Mouse (Mus musculus): ENCODE measurements around the gene Tenm2. TPM values are rescaled to one million over a fixed set of nuclear protein-coding genes. Genes with fewer than 3 reads are reported as not detected.

The Tenm2 gene
- polyA plus RNA-seq (2015; fragmentation: Nextera tagmentation; extraction: Ambion mirVana) = 77.0 and 91.2 TPM in 2 replicates

DNA sequence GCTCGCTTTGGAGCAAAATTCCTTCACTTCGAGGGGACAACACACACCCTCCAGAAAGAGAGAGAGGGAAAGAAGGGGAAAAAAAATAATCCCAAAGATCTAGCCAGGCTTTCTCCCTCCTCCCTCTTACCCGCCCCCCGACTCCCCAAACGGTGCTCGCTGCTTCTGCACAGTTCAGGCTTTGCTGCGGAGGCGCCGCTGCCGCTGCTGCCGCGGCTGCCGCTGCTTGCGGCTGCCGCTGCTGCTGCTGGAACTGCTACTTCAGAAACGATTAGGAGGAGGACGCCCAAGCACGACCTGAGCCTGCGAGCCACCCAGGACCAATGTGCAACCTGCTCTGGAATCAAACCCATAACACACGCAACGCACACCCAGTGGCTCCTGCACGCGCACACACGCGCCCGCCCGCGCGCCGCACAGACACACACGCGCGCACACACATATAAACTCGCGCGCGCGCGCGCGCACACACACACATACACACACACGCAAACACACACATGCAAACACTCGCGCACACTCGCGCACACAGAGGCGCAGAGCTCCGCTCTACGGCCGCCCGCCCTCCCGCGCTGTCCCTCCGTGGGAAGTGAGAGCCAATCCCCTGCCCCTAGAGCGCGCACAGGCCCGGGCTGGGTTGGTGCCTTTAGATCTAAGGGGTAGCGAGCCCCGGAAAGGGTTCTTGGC, at the start of gene Tenm2:
TSS of gene Tenm2 (minus strand) at position 51 of the 687 bp plus-strand sequence.
- ATAC-seq = peak; percentile 96
- WGBS = under 1% methylated on average over 58 of the region's 59 CpGs
- Histone ChIP-seq H3K36me3 (ENCODE audit: control insufficient read depth, insufficient read depth, low read length) (no peaks in the 10 kb centered on the region), H3K4me3 (ENCODE audit: low read depth, low read length) (peak within 1 kb of the TSS; percentile 67), H3K27ac (ENCODE audit: low read length) (peak within 1 kb of the TSS; percentile 100), H3K4me1 (ENCODE audit: control insufficient read depth, insufficient read depth, low read length) (peaks cover 16% of the 10 kb centered on the region), H3K9ac (ENCODE audit: low read depth, low read length) (peak within 1 kb of the TSS; percentile 81), H3K9me3 (replicated peaks; ENCODE audit: control insufficient read depth, low read length, poor library complexity, severe bottlenecking) (no peaks in the 10 kb centered on the region), H3K27me3 (ENCODE audit: control insufficient read depth, insufficient read depth, low read depth, low read length) (no peaks in the 10 kb centered on the region), H3K4me2 (ENCODE audit: low read length) (peak within 1 kb of the TSS; percentile 76)

DNA sequence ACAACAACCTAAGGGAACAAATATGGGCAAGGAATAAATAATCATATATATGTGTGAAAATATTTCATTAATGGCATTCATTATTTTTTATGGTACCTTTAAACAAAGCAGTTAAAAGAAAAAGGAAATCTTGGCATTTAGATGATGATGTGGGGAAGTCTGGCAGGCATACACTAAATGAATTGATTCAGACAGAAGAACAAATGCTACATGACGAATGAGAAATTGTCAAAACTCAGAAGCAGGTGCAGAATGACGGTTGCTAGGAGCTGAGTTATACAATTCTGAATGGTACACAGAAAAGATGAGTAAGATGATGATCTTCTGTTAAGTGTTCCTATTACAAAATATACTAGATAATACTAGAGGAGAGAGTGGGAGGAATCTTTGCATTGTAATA, 49.4 kb upstream of the Tenm2 start:
- no peaks in the 10 kb centered on the region for H3K27me3 ChIP-seq (ENCODE audit: control insufficient read depth, insufficient read depth, low read depth, low read length)
- no peak overlapping the region for H3K4me2 ChIP-seq (ENCODE audit: low read length)
- ATAC-seq = no peak
- no peaks in the 10 kb centered on the region for H3K4me1 ChIP-seq (ENCODE audit: control insufficient read depth, insufficient read depth, low read length)
- H3K4me3 ChIP-seq (ENCODE audit: low read depth, low read length) = no peak overlapping the region
- no peak overlapping the region for H3K9ac ChIP-seq (ENCODE audit: low read depth, low read length)
- WGBS = 70% methylated on average over 2 of the region's 2 CpGs
- H3K36me3 ChIP-seq (ENCODE audit: control insufficient read depth, insufficient read depth, low read length) = no peaks in the 10 kb centered on the region
- H3K27ac ChIP-seq (ENCODE audit: low read length) = no peak overlapping the region
- H3K9me3 ChIP-seq (replicated peaks; ENCODE audit: control insufficient read depth, low read length, poor library complexity, severe bottlenecking) = peaks cover 3% of the 10 kb centered on the region; the same call in 1 of the 2 replicates

DNA sequence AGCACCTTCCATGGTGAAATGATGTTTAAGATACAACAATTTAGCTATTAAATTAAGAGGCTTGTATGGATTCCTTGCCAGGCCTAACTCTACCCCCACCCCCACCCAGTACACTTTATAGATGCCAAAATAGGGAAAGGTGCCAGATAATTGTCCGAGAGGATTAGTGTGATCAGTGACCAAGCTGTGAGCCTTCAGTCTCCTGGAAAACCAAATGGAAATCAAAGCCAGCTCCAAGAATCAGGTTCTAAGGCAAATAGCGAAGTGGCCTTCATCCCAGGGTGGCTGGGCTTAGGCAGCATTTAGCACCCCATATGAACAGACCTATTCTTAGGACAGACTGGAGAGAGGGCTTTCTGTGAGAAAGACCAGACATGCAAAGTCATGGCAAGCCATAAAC, 13.0 kb upstream of the Tenm2 start:
- Histone ChIP-seq H3K27me3 (ENCODE audit: control insufficient read depth, insufficient read depth, low read depth, low read length) (no peaks in the 10 kb centered on the region), H3K27ac (ENCODE audit: low read length) (no peak overlapping the region), H3K36me3 (ENCODE audit: control insufficient read depth, insufficient read depth, low read length) (no peaks in the 10 kb centered on the region), H3K4me3 (ENCODE audit: low read depth, low read length) (no peak overlapping the region), H3K9ac (ENCODE audit: low read depth, low read length) (no peak overlapping the region), H3K4me1 (ENCODE audit: control insufficient read depth, insufficient read depth, low read length) (no peaks in the 10 kb centered on the region), H3K9me3 (replicated peaks; ENCODE audit: control insufficient read depth, low read length, poor library complexity, severe bottlenecking) (no peaks in the 10 kb centered on the region), H3K4me2 (ENCODE audit: low read length) (no peak overlapping the region)
- no peak for ATAC-seq
- 64% methylated on average over 2 of the region's 2 CpGs for WGBS

DNA sequence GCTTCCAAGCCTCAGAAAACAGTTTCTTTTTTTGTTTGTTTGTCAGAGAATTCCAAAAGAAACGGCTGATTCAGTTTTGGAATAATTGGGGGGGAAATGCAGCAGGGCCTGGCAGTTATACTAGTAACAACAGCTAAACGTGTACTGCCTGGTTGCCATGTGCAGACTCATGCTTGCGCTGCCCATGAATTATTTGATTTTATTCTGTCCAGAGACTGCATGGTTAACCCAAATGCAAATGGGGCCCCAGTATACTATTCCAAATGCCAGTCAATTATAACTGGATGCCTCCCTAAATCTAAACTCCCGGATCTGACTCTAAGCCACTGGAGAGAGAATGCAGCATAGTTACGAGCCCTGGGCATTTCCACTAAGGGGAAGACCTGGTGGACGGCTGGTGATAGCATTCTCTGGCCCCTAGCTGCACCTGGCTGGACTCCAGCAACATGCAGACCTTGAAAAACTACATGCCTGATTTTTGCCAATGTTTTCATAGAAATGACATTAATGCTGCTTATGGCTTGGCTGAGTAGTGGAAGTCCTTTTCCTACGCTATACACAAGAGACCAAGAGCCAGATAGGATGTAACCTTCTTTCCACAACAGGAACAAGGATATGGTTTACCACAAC, 1.4 kb upstream of the Tenm2 start:
- ATAC-seq = peak; percentile 62; the same call in 1 of the 2 replicates
- Histone ChIP-seq H3K27ac (ENCODE audit: low read length) (peak overlapping the region; percentile 100), H3K9ac (ENCODE audit: low read depth, low read length) (peak overlapping the region; percentile 81), H3K27me3 (ENCODE audit: control insufficient read depth, insufficient read depth, low read depth, low read length) (no peaks in the 10 kb centered on the region), H3K4me1 (ENCODE audit: control insufficient read depth, insufficient read depth, low read length) (peaks cover 12% of the 10 kb centered on the region), H3K9me3 (replicated peaks; ENCODE audit: control insufficient read depth, low read length, poor library complexity, severe bottlenecking) (no peaks in the 10 kb centered on the region), H3K4me3 (ENCODE audit: low read depth, low read length) (peak overlapping the region; percentile 67), H3K4me2 (ENCODE audit: low read length) (peak overlapping the region; percentile 76), H3K36me3 (ENCODE audit: control insufficient read depth, insufficient read depth, low read length) (no peaks in the 10 kb centered on the region)
- 16% methylated on average over 7 of the region's 7 CpGs for WGBS

DNA sequence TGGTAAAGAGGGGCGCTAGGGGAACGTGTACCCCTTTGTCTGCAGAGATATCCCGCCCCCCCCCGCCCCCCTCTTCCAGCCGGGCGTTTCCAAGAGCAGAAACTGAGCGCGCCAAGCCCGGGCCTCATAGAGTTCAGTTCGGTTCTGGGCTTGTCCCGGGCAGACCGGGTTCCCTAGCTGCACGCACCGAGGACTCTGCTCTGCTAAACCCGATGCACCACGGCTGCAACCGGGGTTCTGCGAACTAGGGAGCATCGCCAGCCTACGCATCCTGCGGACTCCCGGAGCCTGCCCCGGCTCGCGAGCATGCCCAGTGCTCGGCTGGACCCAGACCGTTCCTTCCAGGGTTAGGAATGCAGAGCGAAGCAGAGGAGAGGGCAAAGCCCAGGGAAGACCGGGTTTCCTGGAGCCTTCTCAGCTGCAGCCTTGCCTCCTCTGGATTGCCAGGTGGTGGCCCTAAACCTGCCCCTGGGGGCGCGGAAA, 878 bp upstream of the Tenm2 start:
- WGBS = under 1% methylated on average over 31 of the region's 31 CpGs
- Histone ChIP-seq H3K4me1 (ENCODE audit: control insufficient read depth, insufficient read depth, low read length) (peaks cover 12% of the 10 kb centered on the region), H3K9me3 (replicated peaks; ENCODE audit: control insufficient read depth, low read length, poor library complexity, severe bottlenecking) (no peaks in the 10 kb centered on the region), H3K36me3 (ENCODE audit: control insufficient read depth, insufficient read depth, low read length) (no peaks in the 10 kb centered on the region), H3K27ac (ENCODE audit: low read length) (peak overlapping the region; percentile 100), H3K4me3 (ENCODE audit: low read depth, low read length) (peak overlapping the region; percentile 67), H3K9ac (ENCODE audit: low read depth, low read length) (peak overlapping the region; percentile 81), H3K4me2 (ENCODE audit: low read length) (peak overlapping the region; percentile 76), H3K27me3 (ENCODE audit: control insufficient read depth, insufficient read depth, low read depth, low read length) (no peaks in the 10 kb centered on the region)
- ATAC-seq = peak; percentile 90

DNA sequence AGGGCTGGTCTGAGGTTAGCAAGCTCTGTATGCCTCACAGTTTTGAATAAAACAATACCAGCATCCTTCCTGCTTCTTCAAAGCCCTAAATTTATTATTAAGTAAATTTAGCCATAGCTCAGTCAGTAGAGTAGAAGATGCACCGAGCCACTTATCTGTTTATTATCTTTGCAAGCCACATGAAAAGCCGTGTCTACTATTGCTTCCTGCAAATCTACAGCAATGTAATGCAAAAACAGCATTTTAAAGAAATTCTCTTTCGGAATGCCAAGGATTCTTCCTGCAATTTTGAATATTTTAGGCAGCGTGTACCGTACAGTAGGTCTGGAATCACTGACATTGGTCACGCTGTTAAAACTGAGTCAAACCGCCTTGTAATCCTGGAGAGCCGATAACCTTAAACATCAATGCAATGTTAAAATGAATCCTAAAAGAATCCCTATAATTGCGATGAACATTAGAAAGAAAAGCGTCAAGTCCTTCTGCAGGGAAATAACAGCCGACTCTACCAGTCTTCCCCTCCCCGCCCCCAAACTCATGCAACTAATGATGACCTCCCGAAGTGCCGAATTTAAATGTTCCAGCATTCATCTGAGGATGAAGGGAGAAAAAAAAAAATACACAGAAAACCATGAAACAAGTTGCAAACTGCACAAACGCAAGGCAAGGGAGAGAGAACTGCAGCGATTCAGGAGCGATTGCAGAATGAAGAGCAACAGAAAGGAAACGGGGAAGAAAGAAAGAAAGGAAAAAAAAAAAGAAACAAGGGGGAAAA, 556 bp downstream of the Tenm2 start:
- Histone ChIP-seq H3K4me2 (ENCODE audit: low read length) (peak overlapping the region; percentile 76), H3K9me3 (replicated peaks; ENCODE audit: control insufficient read depth, low read length, poor library complexity, severe bottlenecking) (no peaks in the 10 kb centered on the region), H3K27ac (ENCODE audit: low read length) (peak overlapping the region; percentile 100), H3K4me1 (ENCODE audit: control insufficient read depth, insufficient read depth, low read length) (peaks cover 17% of the 10 kb centered on the region), H3K4me3 (ENCODE audit: low read depth, low read length) (peak overlapping the region; percentile 67), H3K27me3 (ENCODE audit: control insufficient read depth, insufficient read depth, low read depth, low read length) (no peaks in the 10 kb centered on the region), H3K36me3 (ENCODE audit: control insufficient read depth, insufficient read depth, low read length) (no peaks in the 10 kb centered on the region), H3K9ac (ENCODE audit: low read depth, low read length) (peak overlapping the region; percentile 81)
- WGBS = 3% methylated on average over 18 of the region's 18 CpGs
- no peak for ATAC-seq

DNA sequence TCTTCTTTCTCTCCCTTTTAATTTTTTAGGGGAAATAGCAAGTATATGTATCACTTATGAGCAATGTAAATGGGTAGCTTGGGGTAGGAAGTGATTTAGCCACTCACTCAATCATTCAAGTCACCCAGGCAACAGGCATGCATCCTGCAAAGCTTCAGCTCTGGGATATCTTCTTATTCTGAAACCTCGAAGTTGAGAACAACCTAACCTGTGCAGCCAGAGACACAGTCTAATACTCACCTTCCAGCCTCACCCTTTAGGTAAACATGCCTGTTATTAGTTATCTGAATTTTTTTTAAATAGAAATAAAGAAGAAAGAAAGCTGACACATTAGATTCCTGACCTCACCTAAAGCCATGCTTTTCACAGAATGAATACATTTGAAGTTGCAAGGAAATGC, 8.4 kb downstream of the Tenm2 start:
- no peak for ATAC-seq
- H3K9me3 ChIP-seq (replicated peaks; ENCODE audit: control insufficient read depth, low read length, poor library complexity, severe bottlenecking) = no peaks in the 10 kb centered on the region
- H3K27me3 ChIP-seq (ENCODE audit: control insufficient read depth, insufficient read depth, low read depth, low read length) = no peaks in the 10 kb centered on the region
- H3K27ac ChIP-seq (ENCODE audit: low read length) = no peak overlapping the region
- H3K4me3 ChIP-seq (ENCODE audit: low read depth, low read length) = no peak overlapping the region
- no peaks in the 10 kb centered on the region for H3K36me3 ChIP-seq (ENCODE audit: control insufficient read depth, insufficient read depth, low read length)
- H3K4me1 ChIP-seq (ENCODE audit: control insufficient read depth, insufficient read depth, low read length) = peaks cover 10% of the 10 kb centered on the region
- WGBS = 64% methylated on average over 1 of the region's 1 CpGs
- H3K9ac ChIP-seq (ENCODE audit: low read depth, low read length) = no peak overlapping the region
- H3K4me2 ChIP-seq (ENCODE audit: low read length) = no peak overlapping the region

DNA sequence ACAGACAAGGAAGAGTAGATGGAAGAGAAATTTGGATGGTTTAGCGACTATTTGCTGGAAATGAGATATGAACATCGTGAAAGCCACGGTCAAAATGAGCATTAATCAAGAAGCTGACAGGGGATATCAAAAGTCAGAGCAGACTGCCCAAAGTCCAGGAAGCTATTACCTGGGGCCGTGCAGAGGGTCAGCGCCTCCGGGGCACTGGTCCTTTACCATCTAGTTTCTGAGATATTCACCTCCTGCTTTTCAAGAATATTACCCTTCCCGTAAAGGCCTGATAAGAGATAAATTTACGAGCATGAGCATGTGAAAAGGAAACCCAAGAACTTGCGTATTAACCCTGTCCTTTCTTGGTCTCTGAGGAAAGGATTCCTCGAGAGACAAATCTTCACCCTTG, 8.8 kb downstream of the Tenm2 start:
- WGBS = 90% methylated on average over 10 of the region's 10 CpGs
- no peak for ATAC-seq

More for the DNA sequence above, 8.8 kb downstream of the Tenm2 start:
- Histone ChIP-seq H3K9ac (ENCODE audit: low read depth, low read length) (no peak overlapping the region), H3K4me2 (ENCODE audit: low read length) (no peak overlapping the region), H3K4me1 (ENCODE audit: control insufficient read depth, insufficient read depth, low read length) (peaks cover 10% of the 10 kb centered on the region), H3K9me3 (replicated peaks; ENCODE audit: control insufficient read depth, low read length, poor library complexity, severe bottlenecking) (no peaks in the 10 kb centered on the region), H3K4me3 (ENCODE audit: low read depth, low read length) (no peak overlapping the region), H3K36me3 (ENCODE audit: control insufficient read depth, insufficient read depth, low read length) (no peaks in the 10 kb centered on the region), H3K27me3 (ENCODE audit: control insufficient read depth, insufficient read depth, low read depth, low read length) (no peaks in the 10 kb centered on the region), H3K27ac (ENCODE audit: low read length) (no peak overlapping the region)
